Mouse (Mus musculus) midbrain, embryonic 14.5 days (tissue): Measurements from ENCODE around the gene Gm9833. TPM values are rescaled to one million over a fixed set of nuclear protein-coding genes. Genes with fewer than 3 reads are reported as not detected.
"Not testable (repeated sequence)": the region's sequence is repeated elsewhere in the genome, so short reads cannot be mapped to it uniquely, and the experiment has no call there.

ENCODE experiments used
- ATAC-seq: fragments of 200-750 bp; cut with Nextera tagmentation; 2 replicates; pipeline ENCODE4 v1.8.0; 2017; ENCODE audit warnings: moderate number of reproducible peaks, moderate library complexity; ENCODE audit not compliant: low FRiP score, low TSS enrichment
- DNase-seq: peaks from one replicate; pipeline ENCODE4 v3.0.0-alpha.2; 2015
- H3K27ac ChIP-seq: fragments of 300-500 bp; sonication (generic); replicated peaks from 2 replicates; pipeline ENCODE4 v1.5.1; 2014; ENCODE audit warnings: mild to moderate bottlenecking, low read depth, low read length, moderate library complexity
- H3K27me3 ChIP-seq: fragments of 300-500 bp; sonication (generic); 2 replicates; pipeline ENCODE4 v1.6.1; 2014; ENCODE audit warnings: low read length, control low read depth, mixed read lengths; ENCODE audit not compliant: control insufficient read depth, insufficient read depth
- H3K36me3 ChIP-seq: fragments of 300-500 bp; sonication (generic); 2 replicates; pipeline ENCODE4 v1.6.1; 2014; ENCODE audit warnings: low read length, control low read depth; ENCODE audit not compliant: control insufficient read depth, insufficient read depth
- H3K4me1 ChIP-seq: fragments of 300-500 bp; sonication (generic); 2 replicates; pipeline ENCODE4 v1.6.1; 2014; ENCODE audit warnings: mild to moderate bottlenecking, antibody characterized with exemption, low read length, control low read depth; ENCODE audit not compliant: control insufficient read depth, insufficient read depth
- H3K4me2 ChIP-seq: fragments of 300-500 bp; sonication (generic); 2 replicates; pipeline ENCODE4 v1.6.1; 2014; ENCODE audit warnings: mild to moderate bottlenecking, low read length, moderate library complexity
- H3K4me3 ChIP-seq: fragments of 300-500 bp; sonication (generic); replicated peaks from 2 replicates; pipeline ENCODE4 v1.5.1; 2014; ENCODE audit warnings: low read depth, low read length
- H3K9ac ChIP-seq: fragments of 300-500 bp; sonication (generic); replicated peaks from 2 replicates; pipeline ENCODE4 v1.6.1; 2014; ENCODE audit warnings: mild to moderate bottlenecking, low read length, moderate library complexity
- H3K9me3 ChIP-seq: fragments of 300-500 bp; sonication (generic); 2 replicates; pipeline ENCODE4 v1.6.1; 2016; ENCODE audit warnings: low read length, control low read depth, mixed read lengths; ENCODE audit not compliant: control insufficient read depth
- WGBS: fragments of 180-500 bp; shearing (Covaris S2); extraction: QIAGEN DNeasy Blood & Tissue Kit; methylation state at CpG from one replicate; pipeline ENCODE4 v1.1.7; 2014; 5-methylcytosine and 5-hydroxymethylcytosine counted together
- polyA plus RNA-seq: library from polyadenylated mRNA; unstranded; fragments of >200 nt; fragmentation: Nextera tagmentation; extraction: Ambion mirVana; gene quantifications from 2 replicates; pipeline ENCODE4 v1.2.1, GENCODE M21; 2014

Gene Gm9833
- 4.4 and 9.4 TPM in 2 replicates for polyA plus RNA-seq

- not testable (repeated sequence) for H3K36me3 ChIP-seq, H3K27ac ChIP-seq, ATAC-seq, DNase-seq, H3K9ac ChIP-seq, H3K4me1 ChIP-seq, H3K9me3 ChIP-seq, H3K27me3 ChIP-seq
- peak within 1 kb of the TSS; percentile 40 for H3K4me2 ChIP-seq
- WGBS, result 27% methylated on average over 30 of the region's 38 CpGs
- H3K4me3 ChIP-seq, result peak within 1 kb of the TSS; percentile 17; the same call in 1 of the 2 replicates
These were observed at the start of gene Gm9833 for GRCm38 (mm10) chr3:10087994-10088393. TSS of gene Gm9833 (plus strand) at chr3:10088110.

GRCm38 (mm10) chr3:10070070-10070469 lies 17.8 kb upstream of the Gm9833 start:
- Histone ChIP-seq H3K4me1 (no peaks in the 10 kb centered on the region), H3K4me2 (no peak overlapping the region), H3K9ac (no peak overlapping the region), H3K27ac (no peak overlapping the region), H3K9me3 (no peaks in the 10 kb centered on the region), H3K36me3 (no peaks in the 10 kb centered on the region), H3K4me3 (no peak overlapping the region), H3K27me3 (no peaks in the 10 kb centered on the region)
- ATAC-seq (no peak), DNase-seq (no peak)

GRCm38 (mm10) chr3:10075826-10076225 lies 12.1 kb upstream of the Gm9833 start:
- no peak for ATAC-seq

GRCm38 (mm10) chr3:10077096-10077841 lies 10.6 kb upstream of the Gm9833 start:
- ATAC-seq (no peak), DNase-seq (no peak)
- Histone ChIP-seq H3K4me2 (no peak overlapping the region), H3K27me3 (no peaks in the 10 kb centered on the region), H3K27ac (no peak overlapping the region), H3K4me3 (no peak overlapping the region), H3K9ac (no peak overlapping the region), H3K4me1 (no peaks in the 10 kb centered on the region), H3K36me3 (no peaks in the 10 kb centered on the region), H3K9me3 (no peaks in the 10 kb centered on the region)
- 89% methylated on average over 6 of the region's 6 CpGs for WGBS

More at GRCm38 (mm10) chr3:10075826-10076225, 12.1 kb upstream of the Gm9833 start:
- no peak overlapping the region for H3K4me2 ChIP-seq
- no peak overlapping the region for H3K4me3 ChIP-seq
- no peaks in the 10 kb centered on the region for H3K36me3 ChIP-seq
- H3K9ac ChIP-seq, result no peak overlapping the region
- no peaks in the 10 kb centered on the region for H3K4me1 ChIP-seq
- no peak for DNase-seq
- no peaks in the 10 kb centered on the region for H3K9me3 ChIP-seq
- H3K27ac ChIP-seq, result no peak overlapping the region
- no peaks in the 10 kb centered on the region for H3K27me3 ChIP-seq

- WGBS, result 94% methylated on average over 2 of the region's 2 CpGs
- no peak for DNase-seq
- no peak overlapping the region for H3K27ac ChIP-seq
- no peaks in the 10 kb centered on the region for H3K9me3 ChIP-seq
- no peaks in the 10 kb centered on the region for H3K27me3 ChIP-seq
- H3K4me1 ChIP-seq, result no peaks in the 10 kb centered on the region
- H3K36me3 ChIP-seq, result no peaks in the 10 kb centered on the region
- no peak for ATAC-seq
- H3K4me2 ChIP-seq, result no peak overlapping the region
- no peak overlapping the region for H3K9ac ChIP-seq
- no peak overlapping the region for H3K4me3 ChIP-seq
These were observed 9.8 kb upstream of the Gm9833 start for GRCm38 (mm10) chr3:10078113-10078512.

GRCm38 (mm10) chr3:10081336-10081735 lies 6.6 kb upstream of the Gm9833 start:
- DNase-seq (no peak), ATAC-seq (no peak)
- Histone ChIP-seq H3K4me2 (no peak overlapping the region), H3K36me3 (no peaks in the 10 kb centered on the region), H3K27me3 (no peaks in the 10 kb centered on the region), H3K9ac (no peak overlapping the region), H3K4me1 (no peaks in the 10 kb centered on the region), H3K27ac (no peak overlapping the region), H3K4me3 (no peak overlapping the region), H3K9me3 (no peaks in the 10 kb centered on the region)
- 76% methylated on average over 5 of the region's 5 CpGs for WGBS

GRCm38 (mm10) chr3:10081911-10082541 lies 5.9 kb upstream of the Gm9833 start:
- Histone ChIP-seq H3K27ac (no peak overlapping the region), H3K4me1 (no peaks in the 10 kb centered on the region), H3K36me3 (no peaks in the 10 kb centered on the region), H3K4me2 (no peak overlapping the region), H3K9ac (no peak overlapping the region), H3K4me3 (no peak overlapping the region), H3K27me3 (no peaks in the 10 kb centered on the region), H3K9me3 (no peaks in the 10 kb centered on the region)
- DNase-seq, result no peak
- 72% methylated on average over 6 of the region's 6 CpGs for WGBS
- ATAC-seq, result no peak

GRCm38 (mm10) chr3:10082545-10083062 lies 5.3 kb upstream of the Gm9833 start:
- no peaks in the 10 kb centered on the region for H3K36me3 ChIP-seq
- H3K4me3 ChIP-seq, result no peak overlapping the region
- no peak overlapping the region for H3K9ac ChIP-seq
- no peaks in the 10 kb centered on the region for H3K9me3 ChIP-seq
- no peaks in the 10 kb centered on the region for H3K4me1 ChIP-seq
- DNase-seq, result no peak
- WGBS, result 75% methylated on average over 4 of the region's 4 CpGs
- H3K27ac ChIP-seq, result no peak overlapping the region
- H3K4me2 ChIP-seq, result no peak overlapping the region
- ATAC-seq, result no peak
- no peaks in the 10 kb centered on the region for H3K27me3 ChIP-seq

GRCm38 (mm10) chr3:10084102-10084501 lies 3.8 kb upstream of the Gm9833 start:
- H3K4me3 ChIP-seq, result no peak overlapping the region
- H3K4me2 ChIP-seq, result no peak overlapping the region
- no peak overlapping the region for H3K27ac ChIP-seq
- no peaks in the 10 kb centered on the region for H3K9me3 ChIP-seq
- H3K4me1 ChIP-seq, result no peaks in the 10 kb centered on the region
- H3K27me3 ChIP-seq, result no peaks in the 10 kb centered on the region
- WGBS, result 85% methylated on average over 3 of the region's 3 CpGs
- no peaks in the 10 kb centered on the region for H3K36me3 ChIP-seq
- ATAC-seq (no peak), DNase-seq (no peak)
- H3K9ac ChIP-seq, result no peak overlapping the region
